Mouse (Mus musculus): ENCODE results near the gene Exoc6.

DNA sequence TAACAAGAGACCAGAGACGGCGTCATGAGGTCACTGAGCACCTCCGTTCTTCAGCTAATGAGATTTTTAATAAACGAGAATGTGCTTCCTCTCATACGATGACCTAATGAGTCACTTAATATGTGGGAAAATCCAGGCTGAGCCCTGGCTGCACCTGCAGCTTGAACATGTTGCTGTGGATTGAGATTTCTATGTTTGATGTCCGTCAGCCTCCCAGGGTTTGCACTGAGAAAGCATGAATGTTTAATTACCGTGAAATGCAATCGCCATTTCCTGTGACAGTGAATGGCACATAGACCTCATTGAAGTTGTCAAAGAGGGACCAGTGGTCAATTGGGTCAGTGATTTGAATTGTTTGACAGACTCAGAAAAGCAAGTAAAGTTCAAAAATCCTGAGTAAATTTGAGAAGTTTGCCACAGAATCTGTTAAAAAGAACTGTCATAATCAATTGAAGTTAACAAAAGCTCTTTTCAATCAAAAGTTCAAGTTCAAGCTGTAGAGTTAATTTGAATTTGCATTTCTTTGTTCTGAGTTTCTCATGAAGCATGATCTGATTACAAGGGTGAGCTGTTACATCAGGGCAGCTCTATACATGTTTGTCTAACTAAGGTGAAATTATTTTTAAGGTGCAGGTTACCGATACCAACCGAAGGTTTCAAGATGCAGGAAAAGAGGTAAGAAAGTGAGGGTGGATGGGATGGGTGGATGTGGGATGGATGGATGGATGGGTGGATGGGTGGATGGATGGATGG, 20.9 kb downstream of the Exoc6 start:
- no peak for TF ChIP-seq GATA1 (IDR thresholded peaks at IDR 0.05; ENCODE audit: borderline replicate concordance, low read length)
- no peak for TF ChIP-seq FLI1 (IDR thresholded peaks at IDR 0.05; ENCODE audit: low read length)
